Mouse (Mus musculus): ENCODE data around the gene Tmed1.
"Not testable (repeated sequence)": the region's sequence is repeated elsewhere in the genome, so short reads cannot be mapped to it uniquely, and the experiment has no call there.

Gene Tmed1

GRCm38 (mm10) chr9:21464565-21464928, 45.5 kb downstream of the Tmed1 start:
- DNase-seq: not testable (repeated sequence)

GRCm38 (mm10) chr9:21463766-21464564, 46.1 kb downstream of the Tmed1 start:
- DNase-seq: no peak

GRCm38 (mm10) chr9:21463138-21463590, 46.9 kb downstream of the Tmed1 start:
- DNase-seq: peak; percentile 34

DNA sequence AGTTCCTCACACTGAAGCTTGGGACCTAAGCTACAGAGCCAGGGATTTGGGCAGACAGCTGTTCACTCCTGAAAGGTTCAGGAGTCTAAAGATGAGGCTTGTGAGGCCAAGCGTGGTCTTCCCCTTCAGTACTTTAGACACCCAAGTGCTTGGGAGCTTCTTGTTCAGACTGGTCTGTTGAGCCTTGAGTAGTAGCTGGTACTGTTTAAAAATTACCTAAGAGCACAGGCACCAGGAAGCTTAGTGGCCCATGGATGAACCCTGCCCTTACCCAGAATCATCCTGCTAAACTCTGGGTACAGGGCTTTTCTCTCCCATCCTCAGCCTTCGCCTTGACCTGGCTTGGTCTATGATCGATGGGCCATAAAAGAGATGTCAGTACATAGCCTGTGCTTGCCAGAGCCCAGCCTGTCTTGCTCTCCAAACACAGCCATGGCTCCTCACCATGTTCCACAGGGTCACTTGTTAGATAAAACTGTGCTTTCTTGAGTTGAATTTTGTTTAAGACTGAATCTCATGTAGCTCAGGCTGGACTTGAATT, 49.6 kb downstream of the Tmed1 start:
- no peak for DNase-seq

DNA sequence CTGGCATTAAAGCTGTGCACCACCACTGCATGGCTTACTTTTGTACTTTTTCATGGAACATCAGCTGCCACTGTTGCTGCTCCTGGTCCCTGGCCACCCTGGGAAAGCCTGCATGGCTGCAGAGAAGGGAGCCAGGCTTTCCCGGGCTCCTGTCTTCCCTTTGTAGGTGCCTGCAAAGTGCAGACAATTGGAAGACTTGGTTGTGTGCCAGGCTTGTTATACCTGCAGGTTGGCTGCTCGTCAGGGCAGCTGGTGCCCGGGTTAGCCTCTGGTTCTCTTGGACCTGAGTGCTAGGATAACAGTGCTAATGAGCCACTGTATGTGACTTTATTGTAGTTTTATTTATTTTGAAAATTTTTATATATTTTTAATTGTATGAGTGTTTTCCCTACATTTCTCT, 51.2 kb downstream of the Tmed1 start:
- DNase-seq: no peak

All from liver (tissue).